Mouse (Mus musculus): Measurements from ENCODE around the gene Ipmk.

The Ipmk gene

DNA sequence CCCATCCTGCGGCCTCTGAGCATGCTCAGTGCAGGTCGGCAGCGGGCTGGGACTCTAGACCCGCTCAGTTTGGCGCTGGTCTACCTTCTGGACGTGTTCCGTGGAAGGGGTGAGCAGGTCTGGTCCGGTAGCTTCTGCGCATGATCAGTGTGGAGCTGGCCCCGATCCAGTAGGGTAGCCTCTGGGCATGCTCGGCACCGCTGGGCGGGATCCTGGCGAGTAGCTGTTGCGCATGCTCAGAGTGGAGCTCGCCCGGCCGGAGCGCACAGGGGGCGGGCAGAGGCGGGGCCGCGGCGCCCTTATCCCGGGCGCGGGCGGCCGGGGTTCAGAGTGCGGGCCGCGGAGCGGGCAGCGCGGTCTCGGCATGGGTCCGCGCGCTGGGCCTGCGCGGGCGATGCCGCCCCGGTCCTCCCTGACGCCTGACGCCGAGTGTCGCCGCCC lies at the start of gene Ipmk:
Gene Ipmk, plus strand, starts transcription at position 255 of the 441 bp plus-strand sequence.
- in situ Hi-C loops (cut with MboI; ENCODE audit: unreplicated experiment in 2 of 2): loop anchor here (5.0 to 25.0 kb wide), 4 partner anchors 35 to 1315 kb away; partner anchors contain the start of gene Zwint (in 1 of the 2)

DNA sequence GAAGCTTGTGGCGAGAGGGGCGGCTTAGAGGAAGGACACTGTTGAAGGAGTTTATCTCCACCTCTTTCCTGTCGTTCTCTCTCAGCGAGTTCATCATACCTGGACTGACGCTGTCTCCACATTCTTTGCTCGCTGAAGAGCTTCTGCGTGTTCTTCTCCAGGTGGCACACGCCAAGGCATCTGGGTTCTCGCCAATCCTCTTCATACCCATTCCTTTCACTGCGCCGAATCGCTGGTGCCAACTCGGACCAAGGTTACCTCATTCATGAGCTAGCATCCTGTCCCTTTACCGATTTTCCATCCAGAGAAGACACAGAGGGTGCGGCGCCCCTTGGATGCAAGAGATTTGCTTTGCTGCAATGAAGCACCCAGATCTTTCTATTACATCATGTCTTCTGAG lies 47.4 kb upstream of the Ipmk start:
- in situ Hi-C loops (cut with MboI; ENCODE audit: unreplicated experiment in 2 of 2): loop anchor here (25.0 kb wide), 9 partner anchors 338 to 1812 kb away; partner anchors contain the start of gene Zwint (in 1 of the 2)

DNA sequence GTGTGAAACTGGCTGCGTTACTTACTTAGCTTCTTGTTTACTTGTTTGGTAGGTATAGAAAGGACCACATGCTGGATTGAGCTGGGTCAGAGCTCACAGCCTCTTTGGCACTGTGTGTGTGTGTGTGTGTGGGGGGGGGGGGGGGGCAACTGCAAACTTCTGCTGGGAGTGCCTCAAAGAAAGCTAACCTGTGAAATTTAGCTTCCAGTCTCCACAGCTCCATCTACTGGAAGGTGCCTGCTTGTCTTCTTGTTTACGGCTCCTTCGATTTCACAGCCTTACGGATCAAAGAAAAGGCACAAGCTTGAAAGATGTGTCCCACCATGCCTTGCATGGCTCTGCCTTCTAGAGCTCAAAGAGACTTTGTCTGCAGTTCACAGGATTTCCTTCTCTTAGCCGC lies 45.1 kb upstream of the Ipmk start:
- in situ Hi-C loops (cut with MboI; ENCODE audit: unreplicated experiment in 2 of 2): loop anchor here (25.0 kb wide), 9 partner anchors 340 to 1810 kb away; partner anchors contain the start of gene Zwint (in 1 of the 2)

DNA sequence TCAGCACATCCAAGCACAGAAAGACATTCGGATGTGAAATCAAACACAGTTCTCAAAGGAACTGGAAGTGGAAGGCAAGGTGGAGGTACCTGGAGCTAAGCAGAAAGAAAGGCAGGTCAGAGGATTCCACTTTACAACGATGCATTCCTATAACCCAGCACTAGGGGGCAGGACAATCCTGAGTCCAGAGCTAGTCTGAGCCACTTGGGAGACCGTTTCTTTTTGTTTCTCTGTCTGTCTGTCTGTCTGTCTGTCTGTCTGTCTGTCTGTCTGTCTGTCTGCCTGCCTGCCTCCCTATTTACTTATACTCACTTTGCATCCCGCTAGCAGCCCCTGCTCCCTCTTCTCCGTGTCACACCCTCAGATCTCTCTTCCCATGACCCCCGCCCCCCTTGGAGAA lies 41.4 kb upstream of the Ipmk start:
- in situ Hi-C loops (cut with MboI; ENCODE audit: unreplicated experiment in 2 of 2): loop anchor here (25.0 kb wide), 9 partner anchors 344 to 1806 kb away; partner anchors contain the start of gene Zwint (in 1 of the 2)

DNA sequence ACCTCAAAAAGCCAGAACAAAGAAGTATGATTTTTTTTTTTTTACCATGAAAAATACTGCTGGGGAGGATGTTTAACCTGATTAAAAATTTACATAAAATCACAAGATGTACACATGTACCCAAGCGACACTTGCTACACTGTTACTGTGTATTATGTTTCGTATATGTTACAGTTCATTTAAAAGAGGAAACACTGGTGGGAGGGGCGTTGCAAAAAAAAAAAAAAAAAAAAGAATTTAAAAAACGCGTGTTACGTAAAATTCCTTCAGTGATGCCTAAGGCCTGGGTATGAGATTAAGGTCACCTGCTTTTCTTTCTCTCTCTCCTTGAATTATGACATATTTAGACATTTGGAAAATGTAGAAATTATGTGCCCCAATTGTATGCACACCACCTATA lies 40.8 kb upstream of the Ipmk start:
- in situ Hi-C loops (cut with MboI; ENCODE audit: unreplicated experiment in 2 of 2): loop anchor here (25.0 kb wide), 9 partner anchors 344 to 1806 kb away; partner anchors contain the start of gene Zwint (in 1 of the 2)

DNA sequence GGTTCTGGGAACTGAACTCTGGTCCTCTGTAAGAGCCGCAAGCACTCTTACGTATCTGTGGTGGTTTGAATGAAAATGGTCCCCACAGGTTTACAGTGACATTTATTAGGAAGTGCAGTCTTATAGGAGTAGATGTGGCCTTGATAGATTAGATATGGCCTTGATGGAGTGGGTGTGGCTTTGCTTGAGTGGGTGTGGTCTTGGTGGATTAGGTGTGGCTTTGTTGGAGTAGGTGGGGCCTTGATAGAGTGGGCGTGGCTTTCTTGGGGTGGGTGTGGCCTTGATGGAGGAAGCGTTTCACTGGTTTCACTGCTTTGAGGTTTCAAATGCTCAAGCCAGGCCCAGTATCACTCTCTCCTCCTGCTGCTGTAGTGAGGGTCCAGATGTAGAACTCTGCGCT lies 39.4 kb upstream of the Ipmk start:
- in situ Hi-C loops (cut with MboI; ENCODE audit: unreplicated experiment in 2 of 2): loop anchor here (25.0 kb wide), 9 partner anchors 346 to 1804 kb away; partner anchors contain the start of gene Zwint (in 1 of the 2)

DNA sequence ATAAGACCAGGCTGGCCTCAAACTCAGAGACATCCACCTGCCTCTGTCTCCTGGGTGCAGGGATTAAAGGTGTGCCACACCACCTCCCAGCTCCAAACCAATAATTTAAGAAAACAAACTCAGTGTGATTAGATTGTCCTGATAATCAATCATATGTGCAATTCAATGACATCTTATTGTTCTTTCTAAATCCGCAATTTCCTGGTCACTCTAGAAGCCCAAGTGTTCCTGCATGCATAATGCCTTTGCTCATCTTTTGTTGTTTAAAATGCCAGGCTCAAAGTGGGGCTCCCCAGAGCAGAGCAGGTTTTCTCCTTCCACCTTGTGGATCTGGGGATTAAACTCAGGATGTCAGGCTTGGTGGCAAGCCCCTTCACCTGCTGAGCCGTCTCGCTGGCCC lies 37.3 kb upstream of the Ipmk start:
- in situ Hi-C loops (cut with MboI; ENCODE audit: unreplicated experiment in 2 of 2): loop anchor here (25.0 kb wide), 9 partner anchors 348 to 1802 kb away; partner anchors contain the start of gene Zwint (in 1 of the 2)

DNA sequence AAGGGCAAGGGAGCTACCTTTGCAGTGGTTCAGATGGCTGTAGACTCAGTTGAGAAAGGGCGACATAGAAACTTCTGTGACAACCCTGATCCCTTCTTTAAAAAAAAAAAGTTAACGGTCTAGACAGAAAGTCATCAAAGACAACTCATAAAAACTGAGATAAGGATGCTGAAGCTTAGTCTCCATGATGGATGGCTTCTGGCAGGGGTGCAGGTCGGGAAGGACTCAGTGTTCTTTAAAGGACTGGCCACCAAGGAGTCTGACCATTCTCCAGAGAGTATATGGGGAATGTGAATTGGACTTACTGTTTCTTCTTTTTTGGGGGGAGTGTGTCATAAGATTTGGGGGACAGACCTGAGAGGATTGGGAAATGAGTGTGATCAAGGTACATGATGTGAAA lies 33.0 kb upstream of the Ipmk start:
- in situ Hi-C loops (cut with MboI; ENCODE audit: unreplicated experiment in 2 of 2): loop anchor here (25.0 kb wide), 9 partner anchors 352 to 1798 kb away; partner anchors contain the start of gene Zwint (in 1 of the 2)

DNA sequence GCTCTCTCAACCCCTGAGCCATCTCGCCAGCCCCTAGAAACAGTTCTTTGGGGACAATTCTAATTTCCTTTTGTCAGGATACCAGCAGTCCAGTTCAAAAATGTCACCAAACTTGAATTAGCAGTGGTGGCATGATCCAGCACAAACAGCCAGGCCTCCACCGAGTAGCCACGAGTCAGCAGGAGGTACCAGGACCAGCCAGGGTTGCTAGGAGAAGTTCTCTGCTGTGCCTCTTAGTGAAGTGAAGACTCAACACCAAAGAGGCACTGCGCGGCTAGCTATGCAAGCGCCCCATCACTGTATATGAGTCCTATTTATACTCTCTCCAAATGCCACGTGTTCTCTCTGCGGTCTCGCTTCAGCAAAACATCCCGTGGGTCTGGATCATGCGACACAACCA lies 31.5 kb upstream of the Ipmk start:
- in situ Hi-C loops (cut with MboI; ENCODE audit: unreplicated experiment in 2 of 2): loop anchor here (25.0 kb wide), 9 partner anchors 354 to 1796 kb away; partner anchors contain the start of gene Zwint (in 1 of the 2)

DNA sequence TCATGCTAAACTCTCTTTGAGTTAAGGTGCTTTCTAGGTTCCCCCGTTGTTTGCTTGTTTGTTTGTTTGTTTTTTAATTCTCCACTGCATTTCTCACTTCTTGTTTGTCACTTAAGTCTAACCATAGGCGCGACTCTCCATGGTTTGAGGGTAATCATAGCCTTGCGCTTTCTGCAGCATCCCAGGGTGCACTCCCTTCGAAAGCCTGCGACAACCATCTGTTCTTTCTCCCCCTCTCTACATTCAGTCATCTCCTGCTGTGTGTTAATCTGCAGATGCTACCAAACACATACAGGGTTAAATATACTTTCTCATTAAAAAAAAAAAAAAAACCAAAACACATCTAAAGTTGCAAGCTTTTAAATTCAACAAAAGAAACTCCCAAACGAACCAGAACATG lies 31.1 kb upstream of the Ipmk start:
- in situ Hi-C loops (cut with MboI; ENCODE audit: unreplicated experiment in 2 of 2): loop anchor here (25.0 kb wide), 9 partner anchors 354 to 1796 kb away; partner anchors contain the start of gene Zwint (in 1 of the 2)

DNA sequence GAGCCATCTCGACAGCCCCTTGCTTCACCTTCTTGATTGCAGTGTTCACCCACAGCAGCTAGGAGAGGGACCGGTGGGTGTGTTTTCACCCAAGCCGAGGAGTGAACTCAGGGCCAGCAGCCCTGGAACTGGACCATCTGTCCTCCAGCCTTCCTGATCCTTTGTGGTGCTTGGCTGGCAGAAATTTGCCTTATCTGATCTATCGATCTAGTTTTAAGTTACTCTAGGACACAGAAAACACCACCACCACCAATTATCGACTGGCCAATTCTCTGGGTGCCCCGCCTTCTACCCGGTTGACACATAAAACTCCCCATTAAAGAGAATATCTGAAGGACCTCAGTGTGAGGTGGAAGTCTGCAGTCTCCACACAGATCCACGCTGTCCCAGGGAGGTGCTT lies 23.9 kb upstream of the Ipmk start:
- in situ Hi-C loops (cut with MboI; ENCODE audit: unreplicated experiment in 2 of 2): loop anchor here (25.0 kb wide), 9 partner anchors 361 to 1789 kb away; partner anchors contain the start of gene Zwint (in 1 of the 2)

DNA sequence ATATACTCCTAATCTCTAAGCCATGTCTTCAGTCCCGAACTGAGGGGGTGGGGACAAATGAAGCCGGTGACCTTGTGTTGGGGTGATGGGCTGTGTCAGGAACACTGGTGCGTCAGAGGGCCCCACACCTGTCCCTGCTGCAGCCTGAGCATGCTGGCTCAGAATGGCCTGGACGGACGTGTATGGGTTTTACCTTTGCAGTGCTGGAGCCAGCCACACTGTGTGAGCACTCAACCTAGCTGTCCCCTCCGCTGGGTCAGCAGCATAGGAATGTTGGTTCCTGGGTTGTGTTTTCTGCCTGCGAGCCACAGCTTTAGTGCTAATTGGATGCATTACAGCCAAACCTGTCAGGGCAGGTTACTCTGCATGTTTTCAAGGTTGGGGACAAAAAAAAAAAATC lies 21.4 kb upstream of the Ipmk start:
- in situ Hi-C loops (cut with MboI; ENCODE audit: unreplicated experiment in 2 of 2): loop anchor here (5.0 to 25.0 kb wide), 3 partner anchors 76 to 1336 kb away; partner anchors contain the start of gene Zwint (in 1 of the 2)

DNA sequence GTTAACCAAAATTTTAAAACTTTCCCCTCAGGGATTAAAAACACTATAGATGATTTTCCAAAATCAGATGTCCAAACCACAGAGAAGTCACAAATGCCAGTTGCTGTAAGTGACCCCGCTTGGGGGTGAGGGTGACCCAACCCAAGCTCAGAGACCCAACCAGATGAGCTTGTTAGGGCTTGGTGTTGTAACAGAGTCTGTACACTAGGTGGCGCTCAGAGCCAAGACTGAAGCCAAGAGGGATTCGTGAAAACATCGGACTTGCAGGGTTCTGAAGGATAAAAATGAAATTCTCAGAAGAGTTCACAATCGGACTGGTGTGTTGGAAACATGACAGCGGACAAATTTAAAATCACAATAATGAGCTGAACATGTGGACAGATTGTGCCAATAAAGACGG lies 20.8 kb upstream of the Ipmk start:
- in situ Hi-C loops (cut with MboI; ENCODE audit: unreplicated experiment in 2 of 2): loop anchor here (5.0 to 25.0 kb wide), 3 partner anchors 76 to 1336 kb away; partner anchors contain the start of gene Zwint (in 1 of the 2)

DNA sequence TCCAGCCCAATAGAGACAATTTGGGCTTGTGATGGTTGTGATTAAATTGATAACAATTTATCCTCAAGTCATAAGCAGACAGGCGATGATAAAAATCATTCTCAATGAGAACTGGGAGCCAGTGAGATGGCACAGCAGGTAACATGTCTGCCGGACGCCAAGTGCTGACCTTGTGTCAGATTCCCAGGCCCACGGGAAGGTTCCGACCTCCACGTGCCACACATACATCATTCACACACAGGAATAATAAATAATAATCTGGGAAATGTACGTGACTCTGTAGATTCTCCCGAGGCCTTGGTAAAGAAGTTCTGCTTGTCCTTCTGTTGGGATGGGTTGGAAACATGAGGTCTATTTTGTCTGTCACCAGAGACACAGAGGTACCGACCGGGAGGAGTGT lies 20.2 kb upstream of the Ipmk start:
- in situ Hi-C loops (cut with MboI; ENCODE audit: unreplicated experiment in 2 of 2): loop anchor here (5.0 to 25.0 kb wide), 3 partner anchors 75 to 1335 kb away; partner anchors contain the start of gene Zwint (in 1 of the 2)

DNA sequence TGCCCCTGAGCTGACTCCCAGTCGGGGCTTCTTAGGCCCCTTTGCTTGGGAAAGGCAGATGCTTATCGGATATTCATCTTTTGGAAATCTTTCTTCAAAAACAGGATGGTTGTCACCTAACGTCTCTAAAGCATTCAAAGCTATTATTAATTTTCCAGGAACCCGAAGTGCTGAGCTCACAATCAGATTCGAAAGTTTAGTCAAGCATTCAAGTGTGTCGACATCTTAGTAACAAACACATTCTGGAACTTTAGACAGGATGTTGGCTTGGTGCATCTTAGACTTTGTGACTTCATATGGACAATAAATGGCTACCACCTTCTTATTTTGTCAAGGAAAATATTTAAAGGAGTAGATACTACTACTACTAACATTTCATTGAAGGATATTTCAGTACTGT lies 19.2 kb upstream of the Ipmk start:
- in situ Hi-C loops (cut with MboI; ENCODE audit: unreplicated experiment in 2 of 2): loop anchor here (5.0 to 25.0 kb wide), 3 partner anchors 74 to 1334 kb away; partner anchors contain the start of gene Zwint (in 1 of the 2)

DNA sequence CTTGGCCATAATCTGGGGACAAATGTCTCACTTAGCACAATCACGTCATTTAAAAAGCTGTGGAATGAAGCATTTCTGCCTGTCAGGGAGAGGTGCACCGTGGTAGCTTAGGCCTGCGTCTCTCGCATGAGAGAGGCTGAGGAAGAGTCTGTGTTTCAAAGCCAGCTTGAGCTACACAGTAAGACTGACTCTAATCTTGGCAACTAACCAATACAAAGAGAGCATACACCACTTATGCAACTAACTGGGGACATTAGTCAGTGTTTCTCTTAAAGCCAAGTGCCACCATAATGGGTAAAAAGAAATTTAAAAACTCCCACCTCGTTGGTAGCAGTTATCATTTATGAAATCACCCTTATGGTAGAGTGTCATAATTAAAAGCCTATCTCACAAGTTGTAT lies 18.7 kb upstream of the Ipmk start:
- in situ Hi-C loops (cut with MboI; ENCODE audit: unreplicated experiment in 2 of 2): loop anchor here (5.0 to 25.0 kb wide), 3 partner anchors 73 to 1333 kb away; partner anchors contain the start of gene Zwint (in 1 of the 2)

DNA sequence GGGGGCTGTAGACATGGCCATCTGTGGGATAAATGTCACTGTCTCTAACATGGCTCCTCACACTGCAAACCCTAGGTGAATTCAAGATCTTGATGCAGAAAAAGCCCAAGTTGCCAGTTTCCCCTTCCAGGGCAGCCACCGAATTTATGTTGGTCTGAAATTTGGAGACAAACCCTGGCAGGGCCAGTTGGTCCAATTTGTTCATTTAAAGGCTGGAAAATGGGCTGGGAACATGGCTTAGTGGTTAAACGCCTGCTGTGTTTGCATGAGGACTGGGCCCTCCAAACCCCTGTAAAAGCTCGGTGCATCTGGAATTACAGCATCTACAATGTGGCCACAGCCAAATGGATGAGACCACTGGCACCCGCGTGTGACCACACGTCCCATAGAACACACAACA lies 18.3 kb upstream of the Ipmk start:
- in situ Hi-C loops (cut with MboI; ENCODE audit: unreplicated experiment in 2 of 2): loop anchor here (5.0 to 25.0 kb wide), 3 partner anchors 73 to 1333 kb away; partner anchors contain the start of gene Zwint (in 1 of the 2)

DNA sequence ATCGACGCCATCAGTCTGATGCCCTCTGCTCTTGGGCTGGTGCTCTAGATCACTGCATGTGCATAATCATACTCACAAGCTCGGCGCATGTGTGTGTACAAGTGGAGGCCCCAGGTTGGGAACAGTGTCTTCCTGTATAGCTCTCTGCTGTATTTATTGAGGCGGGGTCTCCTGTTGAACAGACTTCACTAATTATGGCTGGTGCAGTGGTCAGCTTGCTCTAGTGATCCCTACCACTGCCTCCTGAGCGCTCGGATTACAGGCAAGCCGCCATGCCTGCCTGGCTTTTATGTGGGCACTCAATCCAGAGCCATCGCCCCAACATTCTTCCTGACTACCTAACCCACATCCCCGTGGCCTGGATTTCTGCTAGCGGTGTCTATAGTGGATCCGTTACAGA lies 17.5 kb upstream of the Ipmk start:
- in situ Hi-C loops (cut with MboI; ENCODE audit: unreplicated experiment in 2 of 2): loop anchor here (25.0 kb wide), 2 partner anchors 1143 to 1332 kb away; partner anchors contain the start of gene Zwint (in 1 of the 2)

DNA sequence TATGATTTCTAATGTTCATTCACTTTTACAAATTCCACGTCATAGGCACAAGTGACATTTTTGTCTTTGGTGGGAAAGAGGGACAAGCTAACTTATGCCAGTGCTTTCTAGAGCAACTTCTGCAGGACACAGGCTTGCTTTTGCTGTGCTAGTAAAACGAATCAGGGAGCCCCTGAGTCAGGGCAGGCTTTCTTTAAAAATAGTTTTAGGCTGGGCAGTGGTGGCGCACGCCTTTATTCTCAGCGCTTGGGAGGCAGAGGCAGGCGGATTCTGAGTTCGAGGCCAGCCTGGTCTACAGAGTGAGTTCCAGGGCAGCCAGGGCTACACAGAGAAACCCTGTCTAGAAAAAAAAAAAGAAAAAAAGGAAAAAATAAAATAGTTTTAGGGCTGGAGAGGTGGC lies 15.7 kb upstream of the Ipmk start:
- in situ Hi-C loops (cut with MboI; ENCODE audit: unreplicated experiment in 2 of 2): loop anchor here (25.0 kb wide), 2 partner anchors 1145 to 1330 kb away; partner anchors contain the start of gene Zwint (in 1 of the 2)

DNA sequence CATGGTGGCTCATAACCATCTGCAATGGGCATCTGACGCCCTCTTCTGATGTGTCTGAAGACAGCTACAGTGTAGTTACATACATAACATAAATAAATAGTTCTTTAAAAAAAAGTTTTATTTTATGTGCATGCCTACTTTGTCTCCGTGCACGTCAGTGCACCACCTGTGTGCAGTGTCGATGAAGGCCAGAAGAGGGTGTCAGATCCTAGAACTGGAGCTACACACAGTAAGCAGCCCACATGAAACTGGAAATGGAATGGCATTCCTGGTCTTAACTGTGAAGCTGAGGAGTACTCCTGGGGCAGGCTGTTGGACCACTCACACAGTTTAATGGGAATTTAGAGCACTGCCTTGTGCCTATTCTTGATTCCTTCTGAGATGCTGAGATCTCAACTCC lies 15.2 kb upstream of the Ipmk start:
- in situ Hi-C loops (cut with MboI; ENCODE audit: unreplicated experiment in 2 of 2): loop anchor here (25.0 kb wide), 2 partner anchors 1145 to 1330 kb away; partner anchors contain the start of gene Zwint (in 1 of the 2)

DNA sequence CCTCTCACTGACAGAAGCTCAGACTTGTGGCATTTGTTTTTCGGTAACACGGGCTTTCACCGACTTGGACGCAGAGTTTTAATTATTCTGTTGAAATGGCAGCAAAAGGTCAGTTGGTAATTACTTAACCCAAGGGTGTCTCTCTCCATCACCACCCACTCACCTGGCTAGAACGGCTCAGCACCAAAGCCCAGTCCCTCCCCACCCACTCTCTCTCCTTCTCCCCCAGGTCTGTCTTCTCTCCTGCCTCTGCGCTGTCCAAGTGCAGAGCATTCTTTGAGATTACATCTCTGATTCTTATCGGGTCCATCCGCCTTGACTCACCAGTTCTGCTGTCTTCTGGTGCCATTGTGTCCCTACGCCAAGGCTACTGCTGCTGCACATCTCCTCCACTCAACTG lies 14.7 kb upstream of the Ipmk start:
- in situ Hi-C loops (cut with MboI; ENCODE audit: unreplicated experiment in 2 of 2): loop anchor here (25.0 kb wide), 2 partner anchors 1146 to 1329 kb away; partner anchors contain the start of gene Zwint (in 1 of the 2)
